Mouse (Mus musculus) heart, postnatal 0 days (tissue): ENCODE measurements around the gene Prkag1.

Source experiments
- CTCF ChIP-seq: IDR thresholded peaks from 2 replicates; pipeline ENCODE4 v1.5.1; 2016; ENCODE audit warnings: antibody characterized with exemption, control low read depth, low read depth
- EP300 ChIP-seq: IDR thresholded peaks from 2 replicates; pipeline ENCODE4 v1.6.1; 2016; ENCODE audit warnings: antibody characterized with exemption, low read depth

DNA sequence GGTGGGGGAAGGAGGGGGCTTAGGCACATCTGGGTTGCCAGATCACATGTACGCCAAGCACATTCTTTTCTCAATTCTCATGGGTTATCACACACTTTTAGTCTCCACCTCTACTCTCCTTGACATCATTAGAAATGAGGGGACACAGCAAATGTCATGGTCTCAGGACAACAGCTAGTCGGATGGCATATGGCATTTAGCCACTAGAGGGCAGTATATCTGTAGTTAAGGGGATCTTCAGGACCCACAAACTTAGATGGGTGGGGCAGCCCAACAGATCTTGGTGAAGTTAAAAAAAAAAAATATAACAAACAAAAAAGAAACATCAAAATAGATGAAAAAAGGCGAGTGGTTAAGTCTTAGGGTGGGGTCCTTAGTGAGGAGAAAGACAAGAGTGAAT lies 46.0 kb upstream of the Prkag1 start:
- TF ChIP-seq CTCF (peak; percentile 79), EP300 (no peak)
